Mouse (Mus musculus) limb, embryonic 12.5 days (tissue): ENCODE results near the gene Sult6b2. TPM values are rescaled to one million over a fixed set of nuclear protein-coding genes. Genes with fewer than 3 reads are reported as not detected.

Experiments
- ATAC-seq: fragments of 200-750 bp; cut with Nextera tagmentation; 2 replicates; pipeline ENCODE4 v1.8.0; 2017; ENCODE audit warnings: low read depth, moderate TSS enrichment; ENCODE audit not compliant: insufficient number of reproducible peaks, insufficient read depth, low FRiP score, low TSS enrichment
- H3K27ac ChIP-seq: fragments of 300-500 bp; sonication (generic); 2 replicates; pipeline ENCODE4 v1.5.1; 2016; ENCODE audit warnings: mild to moderate bottlenecking, moderate library complexity
- H3K27me3 ChIP-seq: fragments of 300-500 bp; sonication (generic); 2 replicates; pipeline ENCODE4 v1.6.1; 2016; ENCODE audit warnings: mild to moderate bottlenecking, moderate library complexity
- H3K36me3 ChIP-seq: fragments of 300-500 bp; sonication (generic); 2 replicates; pipeline ENCODE4 v1.6.1; 2016; ENCODE audit warnings: mild to moderate bottlenecking, moderate library complexity
- H3K4me1 ChIP-seq: fragments of 300-500 bp; sonication (generic); replicated peaks from 2 replicates; pipeline ENCODE4 v1.6.1; 2016
- H3K4me2 ChIP-seq: fragments of 300-500 bp; sonication (generic); 2 replicates; pipeline ENCODE4 v1.6.1; 2016; ENCODE audit warnings: mild to moderate bottlenecking, moderate library complexity
- H3K4me3 ChIP-seq: fragments of 300-500 bp; sonication (generic); replicated peaks from 2 replicates; pipeline ENCODE4 v1.5.1; 2016; ENCODE audit warnings: mild to moderate bottlenecking
- H3K9ac ChIP-seq: fragments of 300-500 bp; sonication (generic); replicated peaks from 2 replicates; pipeline ENCODE4 v1.6.1; 2016; ENCODE audit warnings: mild to moderate bottlenecking, moderate library complexity
- H3K9me3 ChIP-seq: fragments of 300-500 bp; sonication (generic); 2 replicates; pipeline ENCODE4 v1.6.1; 2016; ENCODE audit warnings: mild to moderate bottlenecking, moderate library complexity
- WGBS: fragments of 180-500 bp; shearing (Covaris S2); methylation state at CpG from one replicate; pipeline ENCODE4 v1.1.7; 2016; 5-methylcytosine and 5-hydroxymethylcytosine counted together
- polyA plus RNA-seq: library from polyadenylated mRNA; unstranded; fragments of >200 nt; fragmentation: Nextera tagmentation; extraction: Ambion mirVana; gene quantifications from 2 replicates; pipeline ENCODE4 v1.2.1, GENCODE M21; 2016

Sult6b2 gene
- polyA plus RNA-seq, 1 experiment from 2014 or later = not detected

- no peaks in the 10 kb centered on the region for H3K36me3 ChIP-seq
- 0 out of 2 replicates have a peak, but pooled peaks cover 5% of the 10 kb centered on the region for H3K4me1 ChIP-seq
- no peak overlapping the region for H3K4me3 ChIP-seq
- H3K27me3 ChIP-seq = peaks cover 29% of the 10 kb centered on the region
- no peaks in the 10 kb centered on the region for H3K9me3 ChIP-seq
- no peak overlapping the region for H3K27ac ChIP-seq
- WGBS = 35% methylated on average over 14 of the region's 14 CpGs
- no peak overlapping the region for H3K4me2 ChIP-seq
- no peak overlapping the region for H3K9ac ChIP-seq
- ATAC-seq = no peak
These were observed 51.7 kb downstream of the Sult6b2 start for GRCm38 (mm10) chr6:142752331-142753246.

DNA sequence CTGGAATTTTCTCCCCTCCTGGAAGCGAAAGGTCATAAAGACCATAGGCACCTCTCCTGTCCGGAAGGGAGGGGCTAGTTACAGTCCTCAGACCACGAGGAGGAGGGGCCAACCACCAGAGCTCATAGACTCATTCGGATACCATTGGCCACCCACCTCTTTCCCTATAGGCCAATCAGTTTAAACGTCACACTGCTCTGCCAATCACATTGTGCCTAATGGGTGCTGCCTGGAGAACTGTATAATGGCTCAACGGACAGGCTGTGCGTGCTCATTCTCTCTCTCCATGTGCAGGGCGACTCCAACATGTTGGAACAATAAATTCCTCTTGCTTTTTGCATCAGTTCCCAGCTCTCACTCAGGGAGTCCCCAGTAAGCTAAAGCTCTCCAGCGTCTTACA is 52.9 kb downstream of the Sult6b2 start:
- H3K4me2 ChIP-seq = no peak overlapping the region
- no peaks in the 10 kb centered on the region for H3K36me3 ChIP-seq
- H3K4me1 ChIP-seq = no peaks in the 10 kb centered on the region
- no peak for ATAC-seq
- no peak overlapping the region for H3K9ac ChIP-seq
- no peak overlapping the region for H3K4me3 ChIP-seq
- H3K27ac ChIP-seq = no peak overlapping the region
- no peaks in the 10 kb centered on the region for H3K9me3 ChIP-seq
- whole genome bisulfite sequencing = 50% methylated on average over 9 of the region's 9 CpGs
- H3K27me3 ChIP-seq = peaks cover 29% of the 10 kb centered on the region

DNA sequence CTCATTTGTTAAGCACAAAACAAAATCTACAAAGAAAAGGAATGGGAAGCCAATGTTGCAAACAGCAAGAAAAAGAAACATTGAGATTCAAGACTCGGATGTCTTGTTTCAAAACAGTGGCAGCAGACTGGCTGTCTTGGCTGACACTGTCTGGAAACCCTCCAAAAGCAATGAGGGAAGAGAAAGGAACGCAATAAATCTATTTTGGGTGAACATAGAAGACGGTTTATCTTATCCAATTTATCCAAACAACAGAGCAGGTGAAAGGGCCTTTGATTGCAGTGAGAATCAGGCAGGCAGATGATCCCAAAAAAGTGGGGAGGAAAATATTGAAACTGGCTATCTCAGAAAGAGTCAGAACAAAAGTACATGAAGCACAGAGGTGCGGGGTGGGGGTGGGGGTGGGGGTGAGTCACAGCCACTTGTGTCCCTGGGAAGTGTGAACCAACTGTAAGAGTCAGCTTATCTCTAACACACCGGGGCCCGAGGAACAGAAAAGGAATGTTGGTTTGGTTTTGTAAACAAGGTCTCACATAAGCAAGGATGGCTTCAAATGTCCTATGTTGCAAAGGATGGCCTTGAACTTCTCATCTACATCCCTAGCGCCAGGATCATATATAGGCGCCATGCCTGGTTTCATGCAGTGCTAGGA is 56.1 kb downstream of the Sult6b2 start:
- Histone ChIP-seq H3K9me3 (no peaks in the 10 kb centered on the region), H3K4me3 (no peak overlapping the region), H3K9ac (no peak overlapping the region), H3K36me3 (no peaks in the 10 kb centered on the region), H3K27me3 (peaks cover 4% of the 10 kb centered on the region; the same call in 1 of the 2 replicates), H3K27ac (no peak overlapping the region), H3K4me2 (no peak overlapping the region), H3K4me1 (no peaks in the 10 kb centered on the region)
- no peak for ATAC-seq
- WGBS = 84% methylated on average over 8 of the region's 8 CpGs

DNA sequence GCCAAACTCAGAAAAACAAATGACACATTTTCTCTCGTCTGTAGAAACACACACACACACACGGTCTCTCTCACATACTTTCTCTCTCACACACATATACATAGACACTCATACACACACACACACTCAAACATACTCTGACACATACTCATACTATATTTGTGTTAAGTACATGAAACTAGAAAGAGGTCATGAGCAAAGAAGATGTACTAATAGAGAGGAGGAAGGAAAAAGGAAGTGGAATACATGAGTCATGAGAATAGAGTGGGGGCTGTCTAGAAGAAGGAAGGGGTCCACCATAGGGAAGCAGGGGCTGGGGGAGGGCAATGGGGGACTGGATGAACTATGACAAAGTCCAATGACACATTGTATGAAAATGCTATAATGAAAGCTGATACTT is 57.1 kb downstream of the Sult6b2 start:
- H3K4me2 ChIP-seq = no peak overlapping the region
- no peak overlapping the region for H3K9ac ChIP-seq
- H3K4me3 ChIP-seq = no peak overlapping the region
- H3K9me3 ChIP-seq = no peaks in the 10 kb centered on the region
- 86% methylated on average over 2 of the region's 2 CpGs for WGBS
- no peak for ATAC-seq
- no peaks in the 10 kb centered on the region for H3K36me3 ChIP-seq
- no peaks in the 10 kb centered on the region for H3K27me3 ChIP-seq
- H3K4me1 ChIP-seq = no peaks in the 10 kb centered on the region
- H3K27ac ChIP-seq = no peak overlapping the region

GRCm38 (mm10) chr6:142746765-142747164 is 57.5 kb downstream of the Sult6b2 start:
- no peaks in the 10 kb centered on the region for H3K36me3 ChIP-seq
- no peak overlapping the region for H3K4me3 ChIP-seq
- H3K9ac ChIP-seq = no peak overlapping the region
- ATAC-seq = no peak
- H3K27ac ChIP-seq = no peak overlapping the region
- no peaks in the 10 kb centered on the region for H3K4me1 ChIP-seq
- no peak overlapping the region for H3K4me2 ChIP-seq
- no peaks in the 10 kb centered on the region for H3K27me3 ChIP-seq
- 86% methylated on average over 7 of the region's 7 CpGs for WGBS
- H3K9me3 ChIP-seq = no peaks in the 10 kb centered on the region

- no peak overlapping the region for H3K27ac ChIP-seq
- H3K4me3 ChIP-seq = no peak overlapping the region
- no peaks in the 10 kb centered on the region for H3K9me3 ChIP-seq
- WGBS = 91% methylated on average over 5 of the region's 5 CpGs
- no peaks in the 10 kb centered on the region for H3K36me3 ChIP-seq
- no peak for ATAC-seq
- no peaks in the 10 kb centered on the region for H3K27me3 ChIP-seq
- no peaks in the 10 kb centered on the region for H3K4me1 ChIP-seq
- H3K4me2 ChIP-seq = no peak overlapping the region
- H3K9ac ChIP-seq = no peak overlapping the region
These were observed 58.8 kb downstream of the Sult6b2 start for GRCm38 (mm10) chr6:142745484-142745883.

DNA sequence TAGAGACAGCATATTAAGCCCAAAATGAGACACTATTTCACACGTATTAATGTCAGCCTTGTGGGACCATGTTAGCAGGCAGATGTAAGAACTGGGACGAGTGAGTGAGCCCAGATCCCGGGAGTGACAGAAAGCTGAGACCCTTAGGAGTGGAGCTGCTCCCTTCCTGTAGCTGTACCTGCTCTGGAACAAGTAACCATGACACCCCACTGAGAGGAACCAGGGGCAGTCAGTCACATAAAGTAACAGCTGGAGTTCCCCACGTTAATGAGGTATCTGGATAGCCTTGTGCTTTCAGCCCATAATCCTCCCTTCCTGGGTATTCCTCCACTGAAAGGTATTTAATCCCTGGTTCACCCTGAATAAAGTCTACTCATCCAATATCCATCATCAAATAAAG is 61.1 kb downstream of the Sult6b2 start:
- 49% methylated on average over 4 of the region's 4 CpGs for WGBS
- Histone ChIP-seq H3K36me3 (no peaks in the 10 kb centered on the region), H3K27me3 (no peaks in the 10 kb centered on the region), H3K9me3 (no peaks in the 10 kb centered on the region), H3K4me3 (no peak overlapping the region), H3K4me1 (no peaks in the 10 kb centered on the region), H3K9ac (no peak overlapping the region), H3K4me2 (no peak overlapping the region), H3K27ac (no peak overlapping the region)
- no peak for ATAC-seq

DNA sequence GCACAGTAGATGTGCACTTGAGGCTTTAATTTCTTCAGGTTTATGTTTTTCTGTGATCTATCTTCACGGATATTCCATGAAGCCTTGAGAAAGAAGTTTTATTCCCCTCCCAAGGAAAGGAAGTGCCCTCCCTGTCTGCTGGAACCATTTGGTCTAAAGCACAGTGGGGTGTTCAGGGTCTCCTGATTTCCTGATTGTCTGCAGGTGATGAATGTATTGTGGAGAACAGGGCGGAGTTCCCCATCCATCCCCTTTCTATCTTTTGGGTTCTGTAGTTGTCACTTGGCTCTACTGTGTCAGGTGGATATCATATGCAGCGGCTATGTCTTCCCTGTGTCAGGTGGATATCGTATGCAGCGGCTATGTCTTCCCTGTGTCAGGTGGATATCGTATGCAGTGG is 62.5 kb downstream of the Sult6b2 start:
- H3K27me3 ChIP-seq = no peaks in the 10 kb centered on the region
- 93% methylated on average over 6 of the region's 6 CpGs for WGBS
- H3K36me3 ChIP-seq = no peaks in the 10 kb centered on the region
- H3K4me2 ChIP-seq = no peak overlapping the region
- H3K4me1 ChIP-seq = no peaks in the 10 kb centered on the region
- H3K4me3 ChIP-seq = no peak overlapping the region
- H3K27ac ChIP-seq = no peak overlapping the region
- no peak overlapping the region for H3K9ac ChIP-seq
- H3K9me3 ChIP-seq = no peaks in the 10 kb centered on the region
- ATAC-seq = no peak

DNA sequence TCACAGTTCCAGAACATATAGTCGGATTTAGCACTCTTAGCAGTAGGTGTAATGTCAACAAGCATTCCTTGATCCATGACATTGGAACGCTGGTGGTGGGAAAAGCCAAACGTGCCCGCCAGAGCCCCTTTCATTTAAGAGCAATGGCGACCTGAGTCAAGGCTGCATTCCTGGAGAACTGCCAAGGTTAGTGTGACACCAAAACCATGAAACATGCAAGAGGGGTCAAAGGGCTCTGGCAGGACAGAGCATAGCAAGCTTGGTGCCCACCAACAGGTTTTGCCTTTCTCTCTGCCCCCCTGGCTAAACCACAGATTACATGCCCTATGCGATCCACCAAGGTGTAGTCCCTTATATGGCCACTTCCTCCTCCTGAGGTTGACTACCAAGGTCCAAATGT is 65.7 kb downstream of the Sult6b2 start:
- H3K4me1 ChIP-seq = no peaks in the 10 kb centered on the region
- WGBS = 78% methylated on average over 6 of the region's 6 CpGs
- H3K9ac ChIP-seq = no peak overlapping the region
- H3K27me3 ChIP-seq = peaks cover 3% of the 10 kb centered on the region; the same call in 1 of the 2 replicates
- no peak overlapping the region for H3K4me2 ChIP-seq
- H3K9me3 ChIP-seq = no peaks in the 10 kb centered on the region
- no peaks in the 10 kb centered on the region for H3K36me3 ChIP-seq
- no peak for ATAC-seq
- H3K27ac ChIP-seq = no peak overlapping the region
- H3K4me3 ChIP-seq = no peak overlapping the region

DNA sequence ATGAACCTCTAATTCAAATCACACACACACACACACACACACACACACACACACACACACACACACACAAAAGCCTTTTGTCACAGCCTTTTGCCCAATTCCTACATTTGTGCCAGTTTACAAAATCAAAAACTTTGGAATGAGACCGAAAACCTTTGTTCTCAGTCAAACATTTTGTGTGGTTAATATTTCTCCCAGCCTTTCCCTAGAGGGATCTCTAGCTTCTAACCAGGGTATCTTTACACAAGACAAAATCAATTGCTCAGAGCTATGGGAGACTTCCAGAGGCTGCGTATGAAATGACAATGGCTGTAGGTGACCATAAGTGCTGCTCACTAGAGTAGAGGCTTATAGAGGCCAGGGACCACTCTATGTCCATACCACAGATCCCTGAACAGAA is 66.1 kb downstream of the Sult6b2 start:
- no peaks in the 10 kb centered on the region for H3K9me3 ChIP-seq
- no peaks in the 10 kb centered on the region for H3K4me1 ChIP-seq
- H3K4me3 ChIP-seq = no peak overlapping the region
- no peak overlapping the region for H3K9ac ChIP-seq
- no peaks in the 10 kb centered on the region for H3K36me3 ChIP-seq
- 90% methylated on average over 2 of the region's 2 CpGs for WGBS
- H3K27ac ChIP-seq = no peak overlapping the region
- ATAC-seq = no peak
- peaks cover 3% of the 10 kb centered on the region; the same call in 1 of the 2 replicates for H3K27me3 ChIP-seq
- no peak overlapping the region for H3K4me2 ChIP-seq

DNA sequence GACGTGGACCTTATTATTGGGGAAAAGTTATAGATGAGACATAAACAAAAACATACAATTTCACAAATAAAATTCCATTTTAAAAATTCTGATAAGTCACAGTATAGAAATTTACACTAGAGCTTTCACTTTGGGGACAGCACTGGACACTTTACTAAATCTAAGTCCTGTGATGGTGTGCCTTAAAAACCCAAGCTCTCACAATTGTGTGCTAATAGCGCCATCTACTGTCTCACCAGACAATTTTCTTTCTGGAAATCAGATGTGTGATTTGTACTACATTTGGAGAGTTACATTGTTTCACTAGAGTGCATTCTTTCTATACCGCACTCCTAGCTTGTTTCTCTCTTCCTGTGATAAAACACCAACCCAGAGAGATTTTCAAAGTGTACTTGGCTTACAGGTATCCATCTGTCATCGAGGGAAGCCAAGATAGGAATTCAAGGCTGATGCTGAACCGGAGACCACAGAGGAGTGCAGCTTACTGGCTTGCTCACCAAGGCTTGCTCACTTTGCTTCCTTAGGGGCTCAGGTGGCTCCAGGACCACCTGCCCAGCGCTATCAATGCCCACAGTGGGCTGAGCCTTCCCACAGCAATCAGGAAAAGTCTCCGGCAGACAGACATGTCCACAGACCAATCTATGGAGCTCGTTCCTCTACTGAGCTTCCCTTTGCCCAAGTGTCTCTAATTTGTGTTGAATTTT is 68.8 kb downstream of the Sult6b2 start:
- H3K4me1 ChIP-seq = no peaks in the 10 kb centered on the region
- no peak for ATAC-seq
- H3K9me3 ChIP-seq = no peaks in the 10 kb centered on the region
- peaks cover 3% of the 10 kb centered on the region; the same call in 1 of the 2 replicates for H3K27me3 ChIP-seq
- no peaks in the 10 kb centered on the region for H3K36me3 ChIP-seq
- WGBS = 49% methylated on average over 8 of the region's 8 CpGs
- no peak overlapping the region for H3K4me2 ChIP-seq
- H3K4me3 ChIP-seq = no peak overlapping the region
- no peak overlapping the region for H3K27ac ChIP-seq
- no peak overlapping the region for H3K9ac ChIP-seq
